Mouse (Mus musculus) MEL (cell line): ENCODE data around the gene Plxnc1.

Experiments used
- BHLHE40 ChIP-seq: IDR thresholded peaks from 2 replicates; pipeline ENCODE4 v1.6.1; 2012; ENCODE audit warnings: low read depth, mild to moderate bottlenecking, inconsistent platforms, low read length, improper control_type of control experiment, borderline replicate concordance
- CTCF ChIP-seq, 3 experiments: IDR thresholded peaks in 2 of 3; conservative IDR thresholded peaks in 1 of 3; 2 replicates each; pipeline ENCODE4 v1.5.1; 2011 to 2012; ENCODE audit warnings: low read length in 3 of 3, low read depth in 2 of 3, mild to moderate bottlenecking in 2 of 3, improper control_type of control experiment in 1 of 3, inconsistent platforms in 1 of 3, mixed read lengths in 1 of 3, moderate library complexity in 1 of 3; ENCODE audit not compliant: control insufficient read depth in 1 of 3, insufficient read depth in 1 of 3, poor library complexity in 1 of 3, severe bottlenecking in 1 of 3
- EP300 ChIP-seq, 2 experiments: IDR thresholded peaks; 2 replicates each; pipeline ENCODE4 v1.6.1; 2011; ENCODE audit warnings: improper control_type of control experiment in 2 of 2, low read length in 2 of 2, low read depth in 1 of 2, mild to moderate bottlenecking in 1 of 2
- GABPA ChIP-seq: IDR thresholded peaks from 2 replicates; pipeline ENCODE4 v1.6.1; 2012; ENCODE audit warnings: low read depth, mild to moderate bottlenecking, inconsistent platforms, low read length, improper control_type of control experiment, moderate library complexity
- MYC ChIP-seq: IDR thresholded peaks from 2 replicates; pipeline ENCODE4 v1.6.1; 2011; ENCODE audit warnings: low read depth, mild to moderate bottlenecking, low read length, improper control_type of control experiment, moderate library complexity
- POLR2A ChIP-seq, 2 experiments: IDR thresholded peaks; 2 replicates each; pipeline ENCODE4 v1.6.1; 2011 to 2012; ENCODE audit warnings: low read length in 2 of 2, mild to moderate bottlenecking in 2 of 2, control low read depth in 1 of 2, improper control_type of control experiment in 1 of 2, low read depth in 1 of 2, moderate library complexity in 1 of 2; ENCODE audit not compliant: control insufficient read depth in 1 of 2, insufficient read depth in 1 of 2, poor library complexity in 1 of 2
- POLR2AphosphoS5 ChIP-seq: IDR thresholded peaks from 2 replicates; pipeline ENCODE4 v1.6.1; 2012; ENCODE audit warnings: low read depth, borderline replicate concordance, mild to moderate bottlenecking, inconsistent platforms, low read length, moderate library complexity, mixed read lengths
- UBTF ChIP-seq: IDR thresholded peaks from 2 replicates; pipeline ENCODE4 v1.6.1; 2012; ENCODE audit warnings: low read depth, mild to moderate bottlenecking, inconsistent platforms, low read length, improper control_type of control experiment, moderate library complexity, borderline replicate concordance; ENCODE audit not compliant: insufficient read depth
- USF1 ChIP-seq: IDR thresholded peaks from 2 replicates; pipeline ENCODE4 v1.6.1; 2014; ENCODE audit warnings: low read depth, mild to moderate bottlenecking, inconsistent platforms, low read length, improper control_type of control experiment, moderate library complexity

DNA sequence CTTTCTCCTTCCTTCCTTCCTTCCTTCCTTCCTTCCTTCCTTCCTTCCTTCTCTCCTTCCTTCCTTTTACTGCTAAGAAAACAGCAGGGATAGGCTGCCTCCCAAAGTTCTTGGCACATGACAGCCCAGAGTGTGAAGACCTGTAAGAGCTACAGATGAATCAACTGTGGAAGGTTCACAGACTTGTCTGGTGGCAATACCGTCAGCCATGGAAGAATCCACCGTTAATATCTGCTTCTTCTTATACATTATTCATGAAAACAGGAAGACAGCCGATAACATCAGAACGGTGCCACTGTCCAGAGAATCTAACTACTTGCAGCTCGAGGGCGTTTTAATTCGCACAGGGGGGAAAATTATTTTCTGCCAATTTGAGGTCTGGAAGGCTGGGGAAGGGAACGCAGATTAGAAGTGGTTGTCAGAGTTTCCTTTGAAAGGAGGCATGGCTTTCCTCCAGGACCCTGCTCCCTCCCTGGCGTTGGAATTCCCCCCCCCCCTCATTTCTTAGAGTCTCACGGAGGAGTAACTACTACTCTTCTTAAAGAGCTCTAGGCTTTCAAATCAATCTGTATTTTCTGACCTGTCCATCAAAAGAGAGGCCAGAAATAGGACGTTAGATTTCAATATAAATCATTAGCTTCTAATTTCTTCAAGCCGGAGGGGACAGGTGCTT is 37.0 kb upstream of the Plxnc1 start:
- TF ChIP-seq MYC, result no peak
- TF ChIP-seq CTCF (IDR thresholded peaks at IDR 0.05 in 2 of 3, conservative IDR thresholded peaks at IDR 0.05 in 1 of 3; ENCODE audit: control insufficient read depth in 1 of 3, insufficient read depth in 1 of 3, low read depth in 2 of 3, low read length in 3 of 3, poor library complexity in 1 of 3, severe bottlenecking in 1 of 3), result no peak
- no peak for TF ChIP-seq EP300 (IDR thresholded peaks at IDR 0.05; ENCODE audit: low read depth in 1 of 2, low read length in 2 of 2)
- no peak for TF ChIP-seq POLR2A (IDR thresholded peaks at IDR 0.05; ENCODE audit: control insufficient read depth in 1 of 2, insufficient read depth in 1 of 2, low read depth in 1 of 2, low read length in 2 of 2, poor library complexity in 1 of 2)
- no peak for TF ChIP-seq UBTF
- no peak for TF ChIP-seq GABPA
- no peak for TF ChIP-seq BHLHE40
- no peak for TF ChIP-seq POLR2AphosphoS5
- no peak for TF ChIP-seq USF1
